Mouse (Mus musculus) small intestine, adult 2 months (tissue): ENCODE data around the gene Prcd.

Experiments
- CTCF ChIP-seq: fragments of 200-500 bp; IDR thresholded peaks from 2 replicates; pipeline ENCODE4 v1.5.1; 2012; ENCODE audit warnings: low read depth, mild to moderate bottlenecking, control low read depth, inconsistent platforms, low read length, moderate library complexity, mixed read lengths; ENCODE audit not compliant: insufficient replicate concordance, insufficient read length; ENCODE audit errors: extremely low read depth
- POLR2A ChIP-seq: fragments of 200-500 bp; IDR thresholded peaks from 2 replicates; pipeline ENCODE4 v1.6.1; 2012; ENCODE audit warnings: low read depth, mild to moderate bottlenecking, control low read depth, inconsistent platforms, low read length, moderate library complexity

DNA sequence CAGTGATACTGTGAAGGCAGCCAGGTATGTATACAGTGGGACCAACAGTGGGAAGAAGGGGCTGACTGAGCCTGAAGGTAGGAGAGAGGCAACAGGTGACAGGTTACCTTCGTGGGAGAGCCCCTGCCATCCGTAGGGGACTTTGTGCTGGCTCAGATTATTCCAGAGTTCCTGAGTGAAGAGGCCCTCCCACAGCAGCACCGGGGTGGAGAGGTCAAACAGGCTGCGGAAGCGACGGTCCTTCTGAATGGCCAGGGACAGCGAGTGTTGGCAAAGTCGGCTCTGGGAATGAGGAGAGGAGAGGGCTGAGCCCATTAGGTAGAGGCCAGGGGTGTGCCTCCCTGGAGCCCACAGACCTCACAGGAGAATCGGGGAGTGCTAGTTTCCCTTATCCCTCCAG, 32.4 kb downstream of the Prcd start:
- TF ChIP-seq CTCF (no peak), POLR2A (no peak)
